8 mouse cellular contexts compared by ENCODE assay signal in genomic region chr7:78882469-78882837, GRCm38 (mm10). TPM values are rescaled to one million over a fixed set of nuclear protein-coding genes. Genes with fewer than 3 reads are reported as not detected.
DNase-seq lines count a peak whose midpoint lies in the region; ATAC-seq lines count a peak whose summit lies in the region.

No protein-coding gene starts in this region.

- no peaks in the 10 kb centered on the region for H3K9me3 ChIP-seq in megakaryocyte, embryonic 14.5 days

- H3K36me3 ChIP-seq in megakaryocyte, embryonic 14.5 days (replicated peaks; ENCODE audit: low read length): no peaks in the 10 kb centered on the region

- H3K4me3 ChIP-seq in megakaryocyte, embryonic 14.5 days (replicated peaks): peak overlapping the region; percentile 83

- peaks cover 82% of the 10 kb centered on the region for H3K27me3 ChIP-seq in megakaryocyte, embryonic 14.5 days (replicated peaks)

- ATAC-seq in megakaryocyte, adult 5-6 weeks (ENCODE audit: poor library complexity, severe bottlenecking): no peak
- ATAC-seq in inflammation-experienced regulatory T-cells, adult 6 months: peak; percentile 36
- no peak for ATAC-seq in erythroid progenitor cell, adult 5-6 weeks (replicated peaks; ENCODE audit: low FRiP score, poor library complexity, severe bottlenecking)

- DNase-seq in cerebellum, postnatal 14 days: peak; percentile 32 to 35
- no peak for DNase-seq in cerebellum, postnatal 36 days
- DNase-seq in naive thymus-derived CD4-positive, alpha-beta T cell, adult 2 months (ENCODE audit: low read depth): peak; percentile 46
- no peak for DNase-seq in gastrocnemius, postnatal 4 days (ENCODE audit: low spot score in 2 of 2)

- peaks cover 43% of the 10 kb centered on the region for H3K4me1 ChIP-seq in megakaryocyte, embryonic 14.5 days

RNA-seq across cellular contexts. Expression of gene Aen, which starts 13.2 kb away (rescaled TPM):
- polyA plus RNA-seq in megakaryocyte, embryonic 14.5 days (2012; ENCODE audit: insufficient read depth, low replicate concordance): 34.1 and 96.8 TPM in 2 replicates
- total RNA-seq in megakaryocyte, adult 5-6 weeks (2015): 3.9 and 5.6 TPM in 2 replicates
- total RNA-seq in megakaryocyte, adult 5-6 weeks (2017): 13.2 and 18.4 TPM in 2 replicates
- polyA plus RNA-seq in inflammation-experienced regulatory T-cells, adult 6 months (2017; shearing (Covaris generic)): 10 to 100 TPM; 21.2 to 26.0 (median 21.2) TPM
- total RNA-seq in erythroid progenitor cell, adult 5-6 weeks (2015; ENCODE audit: low replicate concordance): 5.9 and 6.5 TPM in 2 replicates
- 5.1 and 9.4 TPM in 2 replicates for total RNA-seq in erythroid progenitor cell, adult 5-6 weeks (2017; ENCODE audit: low replicate concordance)
- 10 to 100 TPM; 20.5 to 20.6 TPM for total RNA-seq in gastrocnemius, postnatal 4 days (2021)

RNA-seq across cellular contexts. Expression of gene Isg20, which starts 30.8 kb away (rescaled TPM):
- polyA plus RNA-seq in megakaryocyte, embryonic 14.5 days (2012; ENCODE audit: insufficient read depth, low replicate concordance): 31.4 and 127 TPM in 2 replicates
- total RNA-seq in megakaryocyte, adult 5-6 weeks (2015): 25.8 and 30.9 TPM in 2 replicates
- 10.6 and 12.1 TPM in 2 replicates for total RNA-seq in megakaryocyte, adult 5-6 weeks (2017)
- 10 to 100 TPM; 89.9 to 95.8 (median 92.5) TPM for polyA plus RNA-seq in inflammation-experienced regulatory T-cells, adult 6 months (2017; shearing (Covaris generic))
- total RNA-seq in erythroid progenitor cell, adult 5-6 weeks (2015; ENCODE audit: low replicate concordance): 649 and 766 TPM in 2 replicates
- 322 and 333 TPM in 2 replicates for total RNA-seq in erythroid progenitor cell, adult 5-6 weeks (2017; ENCODE audit: low replicate concordance)
- total RNA-seq in gastrocnemius, postnatal 4 days (2021): 1 to 10 TPM in 1 of 2 experiments, under 1 TPM in 1; 0.47 to 1.4 TPM

RNA-seq across cellular contexts. Expression of gene Det1, which starts 35.4 kb away (rescaled TPM):
- 1.0 and 1.9 TPM in 2 replicates for polyA plus RNA-seq in megakaryocyte, embryonic 14.5 days (2012; ENCODE audit: insufficient read depth, low replicate concordance)
- 10.6 and 10.7 TPM in 2 replicates for total RNA-seq in megakaryocyte, adult 5-6 weeks (2015)
- 7.2 and 9.3 TPM in 2 replicates for total RNA-seq in megakaryocyte, adult 5-6 weeks (2017)
- 10 to 100 TPM in 2 of 3 experiments, 1 to 10 TPM in 1; 9.4 to 18.9 (median 16.1) TPM for polyA plus RNA-seq in inflammation-experienced regulatory T-cells, adult 6 months (2017; shearing (Covaris generic))
- total RNA-seq in erythroid progenitor cell, adult 5-6 weeks (2015; ENCODE audit: low replicate concordance): 8.0 and 8.6 TPM in 2 replicates
- 3.1 and 3.7 TPM in 2 replicates for total RNA-seq in erythroid progenitor cell, adult 5-6 weeks (2017; ENCODE audit: low replicate concordance)
- total RNA-seq in gastrocnemius, postnatal 4 days (2021): 1 to 10 TPM; 9.0 TPM

Comparison
In these comparisons a context has a peak if more than half of its experiments do, and no peak if none do; other contexts are left out.
1. DNase-seq: peak in cerebellum, postnatal 14 days (2 of 2) and naive thymus-derived CD4-positive, alpha-beta T cell, adult 2 months (single experiment); none in cerebellum, postnatal 36 days (0 of 2) and gastrocnemius, postnatal 4 days (0 of 2).
2. RNA of gene Isg20, which starts 30.8 kb away (total RNA-seq): 322 to 766 TPM in erythroid progenitor cell, adult 5-6 weeks; 10.6 to 30.9 TPM in megakaryocyte, adult 5-6 weeks and 0.47 to 1.4 TPM in gastrocnemius, postnatal 4 days; every median in the first group is over 10 times any median in the second.